Mouse (Mus musculus): ENCODE results near the gene Thap3. TPM values are rescaled to one million over a fixed set of nuclear protein-coding genes. Genes with fewer than 3 reads are reported as not detected.

Gene Thap3
- total RNA-seq, 2 experiments from 2014 or later, result 29.2 to 33.0 TPM

- intact Hi-C loops (cut with DNase I), result no loop called here
- DNase-seq, result no peak
These were observed 2.1 kb downstream of the Thap3 start for GRCm38 (mm10) chr4:151986650-151987049.

- peak; percentile 45 for DNase-seq
- intact Hi-C loops (cut with DNase I), result no loop called here
These were observed 2.9 kb downstream of the Thap3 start for GRCm38 (mm10) chr4:151985886-151986285.

GRCm38 (mm10) chr4:151983560-151983959, 5.2 kb downstream of the Thap3 start:
- intact Hi-C loops (cut with DNase I), result loop anchor here (5.0 kb wide), 1 partner anchor 44 kb away; the partner anchor contains the start of gene Zbtb48
- peak; percentile 80 for DNase-seq

- no peak for DNase-seq
- intact Hi-C loops (cut with DNase I), result loop anchor here (5.0 kb wide), 1 partner anchor 44 kb away; the partner anchor contains the start of gene Zbtb48
These were observed 5.8 kb downstream of the Thap3 start for GRCm38 (mm10) chr4:151983043-151983442.

- intact Hi-C loops (cut with DNase I), result loop anchor here (2.0 to 5.0 kb wide), 2 partner anchors 46 to 57 kb away; partner anchors contain the start of genes Nol9, Tas1r1 and Zbtb48
- DNase-seq, result peak; percentile 80
These were observed 7.4 kb downstream of the Thap3 start for GRCm38 (mm10) chr4:151981363-151981762.

- intact Hi-C loops (cut with DNase I), result loop anchor here (2.0 to 5.0 kb wide), 2 partner anchors 47 to 58 kb away; partner anchors contain the start of genes Nol9, Tas1r1 and Zbtb48
- DNase-seq, result no peak
These were observed 8.1 kb downstream of the Thap3 start for GRCm38 (mm10) chr4:151980699-151981098.

GRCm38 (mm10) chr4:151977748-151978147, 11.0 kb downstream of the Thap3 start:
- intact Hi-C loops (cut with DNase I), result no loop called here
- DNase-seq, result peak; percentile 87

GRCm38 (mm10) chr4:151975441-151975840, 13.4 kb downstream of the Thap3 start:
- intact Hi-C loops (cut with DNase I), result no loop called here

GRCm38 (mm10) chr4:151972221-151972967, 16.4 kb downstream of the Thap3 start:
- intact Hi-C loops (cut with DNase I), result no loop called here
- DNase-seq, result no peak

More at GRCm38 (mm10) chr4:151975441-151975840, 13.4 kb downstream of the Thap3 start:
- peak; percentile 44 for DNase-seq

- no peak for DNase-seq
- intact Hi-C loops (cut with DNase I), result no loop called here
These were observed 20.4 kb downstream of the Thap3 start for GRCm38 (mm10) chr4:151968204-151968921.

GRCm38 (mm10) chr4:151962817-151963216, 26.0 kb downstream of the Thap3 start:
- no peak for DNase-seq
- intact Hi-C loops (cut with DNase I), result no loop called here

GRCm38 (mm10) chr4:151960513-151960854, 28.3 kb downstream of the Thap3 start:
- intact Hi-C loops (cut with DNase I), result no loop called here
- DNase-seq, result no peak

- no peak for DNase-seq
- intact Hi-C loops (cut with DNase I), result no loop called here
These were observed 28.8 kb downstream of the Thap3 start for GRCm38 (mm10) chr4:151959849-151960512.

GRCm38 (mm10) chr4:151957584-151958315, 31.0 kb downstream of the Thap3 start:
- intact Hi-C loops (cut with DNase I), result no loop called here
- DNase-seq, result no peak

GRCm38 (mm10) chr4:151955791-151956190, 33.0 kb downstream of the Thap3 start:
- no peak for DNase-seq

GRCm38 (mm10) chr4:151953209-151953608, 35.6 kb downstream of the Thap3 start:
- intact Hi-C loops (cut with DNase I), result no loop called here

More at GRCm38 (mm10) chr4:151955791-151956190, 33.0 kb downstream of the Thap3 start:
- intact Hi-C loops (cut with DNase I), result no loop called here

GRCm38 (mm10) chr4:151948497-151949471, 40.0 kb downstream of the Thap3 start:
- no peak for DNase-seq
- intact Hi-C loops (cut with DNase I), result no loop called here

More at GRCm38 (mm10) chr4:151953209-151953608, 35.6 kb downstream of the Thap3 start:
- DNase-seq, result no peak

GRCm38 (mm10) chr4:151946211-151946610, 42.6 kb downstream of the Thap3 start:
- intact Hi-C loops (cut with DNase I), result no loop called here
- no peak for DNase-seq

- intact Hi-C loops (cut with DNase I), result no loop called here
- no peak for DNase-seq
These were observed 50.7 kb downstream of the Thap3 start for GRCm38 (mm10) chr4:151938089-151938488.
